Mouse (Mus musculus): ENCODE measurements around the gene Ap2a1. TPM values are rescaled to one million over a fixed set of nuclear protein-coding genes. Genes with fewer than 3 reads are reported as not detected.

The Ap2a1 gene
- polyA plus RNA-seq, 1 experiment from 2014 or later: 29.5 TPM

DNA sequence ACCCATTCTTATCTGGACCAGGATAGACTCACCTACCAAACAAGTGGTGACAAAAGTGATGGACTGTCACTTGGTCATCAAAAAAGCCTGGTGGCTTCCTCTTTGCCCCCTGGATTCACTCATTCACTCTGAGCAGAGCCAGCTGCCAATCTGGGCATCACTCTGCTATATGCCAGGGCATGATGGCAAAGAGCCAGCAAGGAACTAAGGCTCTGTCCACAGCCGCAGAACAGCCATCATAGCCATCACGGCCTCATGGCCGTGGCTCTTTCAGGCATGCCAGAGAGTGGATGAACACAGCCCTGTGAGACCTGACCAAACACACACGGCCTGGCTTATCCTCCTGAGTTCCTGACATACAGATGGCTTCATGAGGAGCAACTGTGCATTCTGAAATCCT is 38.6 kb downstream of the Ap2a1 start:
- TF ChIP-seq CTCF (IDR thresholded peaks at IDR 0.05; ENCODE audit: low read depth) (no peak), EP300 (IDR thresholded peaks at IDR 0.05; ENCODE audit: low read depth) (no peak)
- DNase-seq: no peak
- H3K4me3 ChIP-seq (ENCODE audit: low read depth, low read length): no peak overlapping the region
- no peak for ATAC-seq
- H3K36me3 ChIP-seq (replicated peaks; ENCODE audit: insufficient read depth, low read length): peaks cover 6% of the 10 kb centered on the region; the same call in 1 of the 2 replicates
- WGBS (ENCODE audit: insufficient replicate concordance): 88% methylated on average over 4 of the region's 4 CpGs
- peak overlapping the region; percentile 95 for H3K4me2 ChIP-seq (ENCODE audit: low read depth, low read length)
- H3K27ac ChIP-seq (ENCODE audit: low read depth): 0 out of 2 replicates have a peak overlapping the region, but pooled peaks have one; percentile 95
- no peaks in the 10 kb centered on the region for H3K9me3 ChIP-seq (ENCODE audit: low read length)
- H3K9ac ChIP-seq (replicated peaks): peak overlapping the region; percentile 82; the same call in 1 of the 2 replicates
- no peaks in the 10 kb centered on the region for H3K27me3 ChIP-seq (ENCODE audit: insufficient read depth, low read length)
- H3K4me1 ChIP-seq (ENCODE audit: insufficient read depth): peaks cover 28% of the 10 kb centered on the region

DNA sequence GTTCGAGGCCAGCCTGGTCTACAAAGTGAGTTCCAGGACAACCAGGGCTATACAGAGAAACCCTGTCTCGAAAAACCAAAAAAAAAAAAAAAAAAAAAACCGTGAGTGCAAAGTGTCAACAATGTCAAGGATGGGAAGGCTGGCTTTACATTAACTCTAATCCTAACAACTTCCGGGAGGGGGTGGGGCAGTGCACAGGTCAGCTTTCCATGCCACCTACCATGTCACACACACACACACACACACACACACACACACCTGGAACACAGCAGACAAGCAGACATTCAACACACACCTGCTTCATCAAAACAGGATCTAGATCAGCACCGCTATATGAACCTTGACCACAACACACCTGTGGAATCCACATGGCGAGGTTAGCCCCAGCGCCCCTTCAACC is 39.1 kb downstream of the Ap2a1 start:
- no peak overlapping the region for H3K9ac ChIP-seq (replicated peaks)
- no peaks in the 10 kb centered on the region for H3K27me3 ChIP-seq (ENCODE audit: insufficient read depth, low read length)
- H3K36me3 ChIP-seq (replicated peaks; ENCODE audit: insufficient read depth, low read length): peaks cover 8% of the 10 kb centered on the region
- H3K4me1 ChIP-seq (ENCODE audit: insufficient read depth): peaks cover 22% of the 10 kb centered on the region
- no peaks in the 10 kb centered on the region for H3K9me3 ChIP-seq (ENCODE audit: low read length)
- H3K4me3 ChIP-seq (ENCODE audit: low read depth, low read length): no peak overlapping the region
- TF ChIP-seq CTCF (IDR thresholded peaks at IDR 0.05; ENCODE audit: low read depth): no peak
- 72% methylated on average over 6 of the region's 7 CpGs for WGBS (ENCODE audit: insufficient replicate concordance)
- 0 out of 2 replicates have a peak overlapping the region, but pooled peaks have one; percentile 95 for H3K4me2 ChIP-seq (ENCODE audit: low read depth, low read length)
- ATAC-seq: no peak
- no peak overlapping the region for H3K27ac ChIP-seq (ENCODE audit: low read depth)
- DNase-seq: no peak

DNA sequence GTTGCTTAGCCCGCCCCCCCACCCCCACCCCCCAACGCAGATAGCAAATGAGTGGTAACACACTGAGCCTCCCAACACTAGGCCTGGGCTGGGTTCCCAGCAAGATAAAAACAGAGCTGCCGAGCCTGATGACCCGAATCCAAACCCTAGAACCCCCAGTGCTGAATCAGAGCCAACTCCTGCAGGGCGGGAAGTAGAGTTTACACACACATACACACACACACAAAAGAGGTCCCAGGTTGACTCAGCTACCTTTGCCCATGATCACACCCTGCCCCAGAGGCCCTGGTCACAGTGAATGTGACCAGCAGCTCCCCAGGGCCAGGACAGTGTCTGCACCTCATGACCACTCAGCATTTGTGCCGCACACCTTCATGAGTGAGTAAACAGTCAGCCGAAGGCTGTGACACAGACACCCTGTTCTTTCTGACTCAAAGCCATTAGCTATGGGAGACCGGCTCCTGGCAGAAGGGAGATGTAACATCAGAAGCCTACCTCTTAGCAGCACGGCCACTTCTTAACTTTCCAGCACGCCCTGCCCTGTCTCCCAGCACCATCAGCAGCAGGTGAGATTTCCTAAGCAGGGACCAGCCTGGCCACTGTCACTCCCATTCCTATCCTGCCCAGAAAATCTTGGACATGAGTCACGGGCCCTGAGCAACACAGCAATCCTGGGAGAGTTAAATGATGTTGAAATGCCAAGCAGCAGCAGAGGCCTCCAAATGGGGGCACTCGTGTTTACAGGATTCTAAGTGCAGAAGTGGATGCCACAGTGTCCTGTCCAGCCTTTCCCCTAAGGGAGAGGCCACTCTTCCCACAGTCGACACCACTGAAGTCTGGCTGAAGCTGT is 40.8 kb downstream of the Ap2a1 start:
- DNase-seq: no peak

DNA sequence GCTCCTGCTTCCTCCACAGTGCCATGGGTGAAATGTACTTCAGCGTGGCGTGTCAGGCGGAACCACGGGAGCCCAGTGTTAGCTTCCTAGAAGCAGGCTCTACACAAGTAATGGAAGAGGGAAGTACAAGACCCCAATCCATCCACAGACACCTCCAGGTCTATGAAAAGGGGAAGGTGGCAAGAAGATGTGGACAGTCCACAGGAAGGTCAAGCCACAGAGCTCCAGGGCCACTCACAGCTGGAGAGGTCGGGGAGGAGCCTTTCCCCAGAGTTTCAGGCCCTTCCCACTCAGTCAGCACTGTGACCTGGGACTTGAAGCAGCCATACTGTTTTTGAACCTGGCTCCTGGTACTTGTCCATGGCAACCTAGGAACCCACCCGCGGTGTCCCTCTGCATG is 42.3 kb downstream of the Ap2a1 start:
- Histone ChIP-seq H3K4me1 (ENCODE audit: insufficient read depth) (peaks cover 22% of the 10 kb centered on the region), H3K9ac (replicated peaks) (no peak overlapping the region), H3K4me2 (ENCODE audit: low read depth, low read length) (no peak overlapping the region), H3K4me3 (ENCODE audit: low read depth, low read length) (no peak overlapping the region), H3K27ac (ENCODE audit: low read depth) (no peak overlapping the region), H3K36me3 (replicated peaks; ENCODE audit: insufficient read depth, low read length) (peaks cover 32% of the 10 kb centered on the region), H3K9me3 (ENCODE audit: low read length) (no peaks in the 10 kb centered on the region), H3K27me3 (ENCODE audit: insufficient read depth, low read length) (no peaks in the 10 kb centered on the region)
- no peak for TF ChIP-seq EP300 (IDR thresholded peaks at IDR 0.05; ENCODE audit: low read depth)
- TF ChIP-seq CTCF (IDR thresholded peaks at IDR 0.05; ENCODE audit: low read depth): no peak
- DNase-seq (no peak), ATAC-seq (no peak)
- WGBS (ENCODE audit: insufficient replicate concordance): 71% methylated on average over 7 of the region's 7 CpGs

More for the DNA sequence above, 40.8 kb downstream of the Ap2a1 start:
- Histone ChIP-seq H3K27ac (ENCODE audit: low read depth) (peak overlapping the region; percentile 50; the same call in 1 of the 2 replicates), H3K36me3 (replicated peaks; ENCODE audit: insufficient read depth, low read length) (peaks cover 21% of the 10 kb centered on the region), H3K4me3 (ENCODE audit: low read depth, low read length) (no peak overlapping the region), H3K9me3 (ENCODE audit: low read length) (no peaks in the 10 kb centered on the region), H3K4me1 (ENCODE audit: insufficient read depth) (peaks cover 22% of the 10 kb centered on the region), H3K27me3 (ENCODE audit: insufficient read depth, low read length) (no peaks in the 10 kb centered on the region), H3K9ac (replicated peaks) (no peak overlapping the region), H3K4me2 (ENCODE audit: low read depth, low read length) (no peak overlapping the region)
- no peak for ATAC-seq
- 62% methylated on average over 13 of the region's 13 CpGs for WGBS (ENCODE audit: insufficient replicate concordance)
- no peak for TF ChIP-seq CTCF (IDR thresholded peaks at IDR 0.05; ENCODE audit: low read depth)
- no peak for TF ChIP-seq EP300 (IDR thresholded peaks at IDR 0.05; ENCODE audit: low read depth)

DNA sequence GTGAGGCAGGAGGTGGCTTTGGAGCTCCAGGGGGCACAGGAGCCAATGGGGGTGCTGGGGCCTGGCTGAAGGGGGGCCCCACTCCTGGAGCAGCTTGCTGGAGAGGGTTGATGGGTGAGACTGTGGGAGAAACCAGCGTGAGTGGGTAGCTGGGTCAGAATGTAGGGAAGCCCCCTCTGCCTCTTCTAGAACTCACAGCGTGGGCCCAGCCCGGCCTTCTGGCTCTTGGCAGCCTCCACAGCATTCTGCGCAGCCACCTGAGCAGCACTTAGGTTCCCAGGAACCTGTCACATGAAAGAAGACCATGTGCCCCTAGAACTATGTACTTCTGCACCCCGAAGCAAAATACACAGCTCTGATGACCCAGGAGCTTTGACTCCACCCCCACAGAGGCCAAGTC is 44.7 kb downstream of the Ap2a1 start:
- no peak for TF ChIP-seq CTCF (IDR thresholded peaks at IDR 0.05; ENCODE audit: low read depth)
- no peak for TF ChIP-seq EP300 (IDR thresholded peaks at IDR 0.05; ENCODE audit: low read depth)
- WGBS (ENCODE audit: insufficient replicate concordance): 80% methylated on average over 5 of the region's 5 CpGs
- Histone ChIP-seq H3K27me3 (ENCODE audit: insufficient read depth, low read length) (no peaks in the 10 kb centered on the region), H3K4me2 (ENCODE audit: low read depth, low read length) (no peak overlapping the region), H3K27ac (ENCODE audit: low read depth) (no peak overlapping the region), H3K9me3 (ENCODE audit: low read length) (no peaks in the 10 kb centered on the region), H3K9ac (replicated peaks) (no peak overlapping the region), H3K36me3 (replicated peaks; ENCODE audit: insufficient read depth, low read length) (peaks cover 48% of the 10 kb centered on the region), H3K4me3 (ENCODE audit: low read depth, low read length) (no peak overlapping the region), H3K4me1 (ENCODE audit: insufficient read depth) (peaks cover 8% of the 10 kb centered on the region)
- DNase-seq (no peak), ATAC-seq (no peak)

GRCm38 (mm10) chr7:44883036-44883435 is 46.3 kb downstream of the Ap2a1 start:
- Histone ChIP-seq H3K9ac (replicated peaks) (no peak overlapping the region), H3K27me3 (ENCODE audit: insufficient read depth, low read length) (no peaks in the 10 kb centered on the region), H3K36me3 (replicated peaks; ENCODE audit: insufficient read depth, low read length) (peaks cover 50% of the 10 kb centered on the region), H3K27ac (ENCODE audit: low read depth) (no peak overlapping the region), H3K4me2 (ENCODE audit: low read depth, low read length) (no peak overlapping the region), H3K4me1 (ENCODE audit: insufficient read depth) (no peaks in the 10 kb centered on the region), H3K9me3 (ENCODE audit: low read length) (no peaks in the 10 kb centered on the region), H3K4me3 (ENCODE audit: low read depth, low read length) (no peak overlapping the region)
- DNase-seq: no peak
- ATAC-seq: no peak
- TF ChIP-seq CTCF (IDR thresholded peaks at IDR 0.05; ENCODE audit: low read depth) (no peak), EP300 (IDR thresholded peaks at IDR 0.05; ENCODE audit: low read depth) (no peak)
- 89% methylated on average over 3 of the region's 3 CpGs for WGBS (ENCODE audit: insufficient replicate concordance)

Data from liver, postnatal 0 days (tissue).